In genomic region chr11:82467218-82467617, GRCm38 (mm10) we compare ENCODE assay signal across 8 mouse cellular contexts.
DNase-seq lines count a peak whose midpoint lies in the region; ATAC-seq lines count a peak whose summit lies in the region.
"Had no signal": no experiment of that assay in that cellular context is flagged by ENCODE, and none has a peak within 500 bp of the region (broad histone marks: within the 10 kb centered on the region; RNA-seq: fewer than 3 reads in every experiment).

No protein-coding gene starts in this region.

- DNase-seq in left cerebral cortex, adult 18-20 months (ENCODE audit: low spot score in 2 of 2) = peak; percentile 51 to 63
- DNase-seq in left cerebral cortex, adult 11 months (ENCODE audit: low spot score) = no peak
- peak; percentile 93 to 97 for DNase-seq in cerebellum, postnatal 10 days
- DNase-seq in layer of hippocampus, postnatal 10 days (ENCODE audit: low spot score in 2 of 2) = peak; percentile 65 to 77
- peak; percentile 70 for DNase-seq in right cerebral cortex, postnatal 14 days
- no peak for DNase-seq in urinary bladder, postnatal 25 days (ENCODE audit: low spot score)
- DNase-seq: thymus, postnatal 25 days had no signal

- ATAC-seq in megakaryocyte, adult 5-6 weeks (ENCODE audit: poor library complexity, severe bottlenecking) = no peak

Comparison
In these comparisons a context has a peak if more than half of its experiments do, and no peak if none do; other contexts are left out.
1. DNase-seq: peak in left cerebral cortex, adult 18-20 months (2 of 2), cerebellum, postnatal 10 days (2 of 2), layer of hippocampus, postnatal 10 days (2 of 2) and right cerebral cortex, postnatal 14 days (single experiment); none in left cerebral cortex, adult 11 months (single experiment) and urinary bladder, postnatal 25 days (single experiment).